Mouse (Mus musculus) left cerebral cortex, adult 2 months (tissue): Measurements from ENCODE around the gene Ptges3l. TPM values are rescaled to one million over a fixed set of nuclear protein-coding genes. Genes with fewer than 3 reads are reported as not detected.

Source experiments
- DNase-seq, 2 experiments: peaks; one replicate each; pipeline ENCODE4 v3.0.0; 2021 to 2022; ENCODE audit warnings: low spot score in 2 of 2, mixed read lengths in 1 of 2; ENCODE audit errors: extremely low spot score in 1 of 2
- H3K27ac ChIP-seq: fragments of 200-600 bp; 2 replicates; pipeline ENCODE4 v1.8.1; 2022
- H3K4me3 ChIP-seq: fragments of 200-600 bp; 2 replicates; pipeline ENCODE4 v1.8.1; 2022
- CTCF ChIP-seq: fragments of 200-600 bp; IDR thresholded peaks from 2 replicates; pipeline ENCODE4 v1.8.1; 2022; ENCODE audit warnings: antibody characterized with exemption, mild to moderate bottlenecking, moderate library complexity
- intact Hi-C: fragments of 180-260 bp; cut with DNase I; formaldehyde crosslinking; loops from one replicate; pipeline ENCODE4 v1.15.1; 2025
- total RNA-seq, 2 experiments: library from RNA; stranded (reverse); gene quantifications; 2 replicates each; pipeline ENCODE4 v1.2.3; 2021

Ptges3l gene
- total RNA-seq, 2 experiments from 2014 or later = 2.3 to 4.2 TPM

GRCm38 (mm10) chr11:101436916-101437315 is 11.8 kb upstream of the Ptges3l start:
- Histone ChIP-seq H3K27ac (no peak overlapping the region), H3K4me3 (no peak overlapping the region)
- no peak for TF ChIP-seq CTCF
- DNase-seq = no peak
- intact Hi-C loops = no loop called here

GRCm38 (mm10) chr11:101435831-101436230 is 10.7 kb upstream of the Ptges3l start:
- Histone ChIP-seq H3K4me3 (no peak overlapping the region), H3K27ac (no peak overlapping the region)
- TF ChIP-seq CTCF = no peak
- intact Hi-C loops = no loop called here
- no peak for DNase-seq

GRCm38 (mm10) chr11:101433396-101433795 is 8.3 kb upstream of the Ptges3l start:
- Histone ChIP-seq H3K27ac (no peak overlapping the region), H3K4me3 (no peak overlapping the region)
- TF ChIP-seq CTCF = no peak
- intact Hi-C loops = no loop called here
- no peak for DNase-seq

- Histone ChIP-seq H3K4me3 (no peak overlapping the region), H3K27ac (no peak overlapping the region)
- no peak for DNase-seq
- TF ChIP-seq CTCF = no peak
- intact Hi-C loops = no loop called here
Observed at GRCm38 (mm10) chr11:101431327-101431726, 6.2 kb upstream of the Ptges3l start.

GRCm38 (mm10) chr11:101426165-101426564 is 1.0 kb upstream of the Ptges3l start:
- no peak for DNase-seq
- no peak for TF ChIP-seq CTCF
- no peak overlapping the region for H3K27ac ChIP-seq
- H3K4me3 ChIP-seq = peak overlapping the region; percentile 75
- intact Hi-C loops = loop anchor here (2.0 kb wide), 1 partner anchor 127 kb away; the partner anchor contains the start of gene Nbr1

- no peak for TF ChIP-seq CTCF
- H3K27ac ChIP-seq = peak within 1 kb of the TSS; percentile 80
- peak; percentile 38 to 43 for DNase-seq
- intact Hi-C loops = loop anchor here (2.0 kb wide), 1 partner anchor 19 kb away; the partner anchor contains the start of gene Rpl27
- peak within 1 kb of the TSS; percentile 75 for H3K4me3 ChIP-seq
Observed at GRCm38 (mm10) chr11:101424105-101424851, 855 bp downstream of the Ptges3l start, which contains the start of gene Gm27029. TSS of gene Gm27029 (minus strand) at chr11:101424796.

- Histone ChIP-seq H3K4me3 (no peak overlapping the region), H3K27ac (no peak overlapping the region)
- TF ChIP-seq CTCF = no peak
- DNase-seq = no peak
- intact Hi-C loops = no loop called here
Observed at GRCm38 (mm10) chr11:101420148-101420547, 5.0 kb downstream of the Ptges3l start.

GRCm38 (mm10) chr11:101419610-101420009 is 5.5 kb downstream of the Ptges3l start:
- Histone ChIP-seq H3K27ac (no peak overlapping the region), H3K4me3 (no peak overlapping the region)
- intact Hi-C loops = no loop called here
- DNase-seq = no peak
- TF ChIP-seq CTCF = peak; percentile 23

GRCm38 (mm10) chr11:101418991-101419390 is 6.1 kb downstream of the Ptges3l start:
- Histone ChIP-seq H3K27ac (no peak overlapping the region; the same call in 1 of the 2 replicates), H3K4me3 (no peak overlapping the region)
- TF ChIP-seq CTCF = no peak
- peak; percentile 28 to 62 for DNase-seq
- intact Hi-C loops = no loop called here

- Histone ChIP-seq H3K27ac (peak within 1 kb of the TSS; percentile 86), H3K4me3 (peak within 1 kb of the TSS; percentile 74)
- peak; percentile 87 to 94 for DNase-seq
- TF ChIP-seq CTCF = no peak; the same call in 1 of the 2 replicates
- intact Hi-C loops = no loop called here
Observed at GRCm38 (mm10) chr11:101417101-101417855, 7.9 kb downstream of the Ptges3l start, which contains the start of gene Aarsd1. TSS of gene Aarsd1 (minus strand) at chr11:101417615.

GRCm38 (mm10) chr11:101416433-101417100 is 8.6 kb downstream of the Ptges3l start:
- H3K4me3 ChIP-seq = peak overlapping the region; percentile 74
- no peak for TF ChIP-seq CTCF
- peak overlapping the region; percentile 86 for H3K27ac ChIP-seq
- intact Hi-C loops = no loop called here
- no peak for DNase-seq

- DNase-seq = no peak
- no peak overlapping the region for H3K4me3 ChIP-seq
- no peak; the same call in none of the 2 replicates for TF ChIP-seq CTCF
- H3K27ac ChIP-seq = no peak overlapping the region
- intact Hi-C loops = no loop called here
Observed at GRCm38 (mm10) chr11:101415306-101415705, 9.8 kb downstream of the Ptges3l start.
